ENCODE assay signal across 12 mouse cellular contexts in the genomic region with DNA sequence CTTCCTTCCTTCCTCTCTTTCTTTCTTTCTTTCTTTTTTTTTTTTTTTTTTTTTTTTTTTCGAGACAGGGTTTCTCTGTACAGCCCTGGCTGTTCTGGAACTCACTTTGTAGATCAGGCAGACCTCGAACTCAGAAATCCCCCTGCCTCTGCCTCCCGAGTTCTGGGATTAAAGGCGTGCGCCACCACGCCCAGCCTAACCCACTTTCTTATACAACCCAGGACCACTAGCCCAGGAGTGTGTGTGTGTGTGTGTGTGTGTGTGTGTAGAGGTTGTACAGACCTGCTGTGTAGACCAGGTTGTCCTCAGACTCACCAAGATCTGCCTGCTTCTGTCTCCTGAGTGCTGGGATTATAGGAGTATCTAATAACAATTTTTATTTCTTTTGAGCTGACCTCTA. TPM values are rescaled to one million over a fixed set of nuclear protein-coding genes. Genes with fewer than 3 reads are reported as not detected.
"Had no signal": no experiment of that assay in that cellular context is flagged by ENCODE, and none has a peak within 500 bp of the region (broad histone marks: within the 10 kb centered on the region; RNA-seq: fewer than 3 reads in every experiment).

No protein-coding gene starts in this region.

RNA-seq across cellular contexts. Expression of a gene that starts 59.7 kb away (rescaled TPM):
- total RNA-seq: neutrophil, adult 5-6 weeks had no signal
- polyA plus RNA-seq: neural tube, embryonic 13.5 days; neural tube, embryonic 14.5 days; neural tube, embryonic 15.5 days; small intestine, adult 2 months; spleen, adult 2 months; stomach, embryonic 14.5 days; stomach, embryonic 15.5 days; stomach, embryonic 16.5 days; stomach, postnatal 0 days; urinary bladder, adult 2 months had no signal

RNA-seq across cellular contexts. Expression of a gene that starts 59.8 kb away (rescaled TPM):
- total RNA-seq: neutrophil, adult 5-6 weeks had no signal
- polyA plus RNA-seq: neural tube, embryonic 14.5 days; stomach, embryonic 14.5 days; stomach, embryonic 15.5 days; stomach, embryonic 16.5 days; thymus, postnatal 0 days had no signal
